Mouse (Mus musculus) stomach, postnatal 0 days (tissue): ENCODE results near the gene Samd4.

Experiments
- CTCF ChIP-seq: IDR thresholded peaks from 2 replicates; pipeline ENCODE4 v1.5.1; 2016; ENCODE audit warnings: antibody characterized with exemption, low read depth, mild to moderate bottlenecking, moderate library complexity
- EP300 ChIP-seq: optimal IDR thresholded peaks from 2 replicates; pipeline ENCODE3; 2016; ENCODE audit warnings: antibody characterized with exemption

DNA sequence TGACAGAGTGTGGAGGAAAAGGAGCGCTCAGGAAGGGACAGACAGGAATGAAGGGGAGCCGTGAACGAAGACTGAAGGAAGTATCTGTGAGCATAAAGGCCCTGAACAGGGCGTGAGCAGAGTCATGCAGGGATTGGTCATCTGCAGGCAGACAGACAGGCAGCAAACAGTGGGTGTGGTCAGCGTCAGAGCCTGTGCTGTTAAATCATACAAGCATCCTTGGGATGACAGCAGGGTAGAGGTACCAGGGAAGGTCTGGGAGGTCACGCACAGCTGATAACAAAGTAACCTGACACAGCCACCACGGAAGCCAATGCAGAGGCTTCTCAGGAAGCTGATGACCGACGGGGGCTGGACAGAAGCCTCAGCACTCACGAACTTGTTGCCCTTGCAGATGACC is 138.2 kb downstream of the Samd4 start:
- TF ChIP-seq CTCF: no peak
- TF ChIP-seq EP300: no peak
